Mouse (Mus musculus) c-Kit-positive CD71-positive TER-119-negative erythroid progenitor cells, embryonic 14.5 days (primary cell): ENCODE measurements at regions not wholly inside any gene's neighbourhood (a gene's known extent, or its start where the extent isn't known, plus 50 kb on each side); places are given as distances from the start of the nearest gene placed in this dataset.

ENCODE experiments used
- DNase-seq: peaks from one replicate; pipeline ENCODE4 v3.0.0-alpha.2; 2013; ENCODE audit warnings: low read depth

GRCm38 (mm10) chr9:111838069-111838820 lies 148.1 kb upstream of the Stac start:
- DNase-seq: no peak

GRCm38 (mm10) chr9:111822094-111822493 lies 131.9 kb upstream of the Stac start:
- no peak for DNase-seq

GRCm38 (mm10) chr9:111817461-111817860 lies 127.3 kb upstream of the Stac start:
- DNase-seq: no peak

- DNase-seq: no peak
These were observed 114.8 kb upstream of the Stac start for GRCm38 (mm10) chr9:111804931-111805330.

- DNase-seq: no peak
These were observed 111.2 kb upstream of the Stac start for GRCm38 (mm10) chr9:111801381-111801780.

- DNase-seq: no peak
These were observed 110.7 kb upstream of the Stac start for GRCm38 (mm10) chr9:111800869-111801268.

GRCm38 (mm10) chr9:111778981-111779380 lies 88.8 kb upstream of the Stac start:
- no peak for DNase-seq

- DNase-seq: no peak
These were observed 87.4 kb upstream of the Stac start for GRCm38 (mm10) chr9:111777433-111778135.

- DNase-seq: no peak
These were observed 84.1 kb upstream of the Stac start for GRCm38 (mm10) chr9:111774229-111774628.

- no peak for DNase-seq
These were observed 72.7 kb upstream of the Stac start for GRCm38 (mm10) chr9:111762653-111763468.

GRCm38 (mm10) chr9:111755235-111755634 lies 65.1 kb upstream of the Stac start:
- DNase-seq: no peak

GRCm38 (mm10) chr9:111746151-111746550 lies 56.0 kb upstream of the Stac start:
- DNase-seq: no peak

- DNase-seq: no peak
These were observed 55.1 kb upstream of the Stac start for GRCm38 (mm10) chr9:111745206-111745605.
